Mouse (Mus musculus) left cerebral cortex, adult 11 months (tissue): ENCODE results near the gene Slx4ip.

Experiments used
- DNase-seq: peaks from one replicate; pipeline ENCODE4 v3.0.0; 2022; ENCODE audit warnings: low spot score

The Slx4ip gene

DNA sequence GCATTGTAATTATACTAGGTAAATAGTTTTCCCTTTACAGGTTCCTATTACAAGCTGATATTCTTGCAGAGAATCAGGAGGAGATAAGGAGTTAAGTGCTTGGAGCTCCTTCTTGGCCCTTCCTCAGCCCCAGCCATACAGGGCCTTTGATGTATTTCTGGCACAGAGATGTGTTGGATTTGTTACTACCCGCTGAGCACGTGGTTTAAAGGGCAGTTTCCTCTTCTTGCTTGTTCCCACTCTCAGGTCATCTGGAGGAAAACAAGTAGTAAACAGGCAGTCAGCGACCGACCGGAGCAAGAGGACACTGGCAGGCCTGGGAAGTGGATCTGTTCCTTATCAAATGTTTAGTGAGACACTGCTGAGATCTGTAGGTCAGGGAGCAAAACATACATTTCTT is 56.9 kb downstream of the Slx4ip start:
- no peak for DNase-seq

GRCm38 (mm10) chr2:136952238-136952637 is 61.2 kb downstream of the Slx4ip start:
- no peak for DNase-seq

- no peak for DNase-seq
These were observed 64.9 kb downstream of the Slx4ip start for GRCm38 (mm10) chr2:136955726-136956571.

- DNase-seq, result no peak
These were observed 67.7 kb downstream of the Slx4ip start for GRCm38 (mm10) chr2:136958697-136959096.

DNA sequence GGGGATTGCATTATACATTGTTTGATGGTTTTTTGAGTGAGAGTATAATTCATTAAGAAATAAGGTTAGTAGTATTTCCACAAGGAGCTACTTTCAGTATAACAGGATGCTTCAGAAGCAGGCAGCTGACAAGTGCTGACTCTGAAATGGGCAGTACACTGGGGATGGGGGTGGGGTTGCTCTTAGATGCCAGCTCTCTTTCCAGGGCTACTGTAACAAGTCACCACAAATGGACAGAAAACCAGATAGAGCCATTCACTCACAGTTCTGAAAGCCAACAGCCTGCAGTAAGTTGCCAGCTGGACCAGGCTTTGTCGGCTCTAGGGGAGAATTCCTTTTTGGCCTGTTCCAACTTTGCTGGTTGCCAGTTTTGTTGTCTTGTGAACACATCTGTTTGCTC is 84.8 kb downstream of the Slx4ip start:
- DNase-seq, result no peak

- DNase-seq, result no peak
These were observed 88.2 kb downstream of the Slx4ip start for GRCm38 (mm10) chr2:136979056-136979772.

DNA sequence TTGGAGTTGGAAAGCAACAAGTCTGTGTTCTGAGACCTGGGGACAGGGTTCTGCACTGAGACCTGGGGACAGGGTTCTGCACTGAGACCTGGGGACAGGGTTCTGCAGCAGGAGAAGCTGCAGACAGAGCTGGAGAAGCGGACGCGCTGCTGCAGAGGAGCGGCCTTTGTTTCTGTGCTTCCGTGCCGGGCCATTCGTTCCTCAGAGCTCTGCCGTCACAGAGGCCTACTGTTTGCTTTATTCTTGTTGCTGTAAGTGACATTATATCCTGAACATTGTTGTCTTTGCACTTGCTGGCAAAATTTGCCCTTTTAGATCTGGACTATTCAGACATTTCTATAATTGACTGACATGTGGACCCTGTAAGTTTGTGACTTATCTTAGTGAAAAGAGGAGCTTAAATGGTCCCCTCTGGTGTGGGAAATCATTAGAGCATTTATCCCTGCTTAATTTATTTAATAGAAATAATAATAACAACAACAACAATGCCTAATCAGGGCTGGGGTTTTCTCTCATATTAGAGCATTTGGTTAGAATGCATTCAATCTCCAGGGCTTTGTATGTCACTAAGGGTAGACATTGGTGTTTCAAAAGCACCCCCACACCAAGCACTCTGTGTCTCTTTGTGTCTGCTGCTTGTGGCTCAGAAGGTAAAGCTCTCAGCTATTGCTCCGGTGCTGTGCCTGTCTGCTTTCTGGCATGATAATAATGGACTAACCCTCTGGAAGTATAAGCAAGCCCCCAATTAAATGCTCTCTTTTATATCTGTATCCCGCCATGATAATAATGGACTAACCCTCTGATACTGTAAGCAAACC is 90.3 kb downstream of the Slx4ip start:
- no peak for DNase-seq

DNA sequence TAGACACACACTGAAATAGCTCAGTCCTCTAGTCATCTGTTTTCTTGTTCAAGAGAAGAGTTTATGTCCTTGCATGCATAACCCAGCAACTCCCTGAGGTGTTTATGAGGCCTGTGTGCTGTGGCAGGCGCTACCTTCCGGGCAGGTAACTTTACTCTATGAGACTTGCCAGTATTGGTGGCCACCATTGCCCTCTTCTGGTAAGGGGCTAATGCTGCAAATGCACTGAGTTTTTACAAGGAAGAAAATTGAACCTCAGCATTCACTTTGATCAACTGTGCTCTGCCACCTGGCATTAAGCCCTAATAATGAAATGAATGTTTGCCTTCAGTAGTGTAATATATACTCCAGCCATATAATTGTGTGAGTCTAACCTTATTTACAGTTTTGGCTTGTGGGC is 92.9 kb downstream of the Slx4ip start:
- no peak for DNase-seq

DNA sequence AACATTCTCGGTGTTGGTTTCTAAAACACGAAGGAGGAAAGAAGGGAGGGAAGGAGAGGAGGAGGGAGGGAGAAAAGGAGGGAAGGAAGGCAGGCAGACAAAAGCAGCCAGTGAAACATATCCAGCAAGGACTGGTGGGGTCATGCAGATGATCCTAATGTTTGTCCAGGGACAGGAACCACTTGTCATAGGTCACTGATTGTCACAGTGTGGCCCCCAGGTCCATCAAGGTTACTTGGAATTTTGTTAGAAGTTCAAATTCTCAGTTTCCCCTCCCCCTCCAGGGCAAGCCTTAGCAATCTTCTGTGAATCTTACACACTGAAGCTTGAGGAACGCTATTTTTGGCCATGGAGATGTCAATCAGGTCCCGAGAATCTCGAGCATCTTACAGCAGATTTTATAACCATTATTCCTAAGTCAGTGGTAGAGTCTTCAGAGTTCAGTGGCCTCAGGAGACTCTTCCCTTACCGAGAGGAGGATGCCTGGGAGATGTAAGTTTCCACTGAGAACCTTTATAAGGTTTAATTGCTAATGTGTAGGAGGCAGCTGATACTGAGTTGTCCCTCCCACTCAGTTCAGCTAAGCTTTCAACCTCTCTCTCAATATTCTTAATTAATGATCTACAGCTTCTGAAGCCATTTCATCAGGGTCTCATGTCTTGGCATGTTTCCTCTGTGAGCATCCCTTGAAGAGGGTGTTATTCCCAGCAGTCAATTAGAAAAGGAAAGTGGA is 95.1 kb downstream of the Slx4ip start:
- DNase-seq, result no peak

- no peak for DNase-seq
These were observed 102.1 kb downstream of the Slx4ip start for GRCm38 (mm10) chr2:136993116-136993515.

DNA sequence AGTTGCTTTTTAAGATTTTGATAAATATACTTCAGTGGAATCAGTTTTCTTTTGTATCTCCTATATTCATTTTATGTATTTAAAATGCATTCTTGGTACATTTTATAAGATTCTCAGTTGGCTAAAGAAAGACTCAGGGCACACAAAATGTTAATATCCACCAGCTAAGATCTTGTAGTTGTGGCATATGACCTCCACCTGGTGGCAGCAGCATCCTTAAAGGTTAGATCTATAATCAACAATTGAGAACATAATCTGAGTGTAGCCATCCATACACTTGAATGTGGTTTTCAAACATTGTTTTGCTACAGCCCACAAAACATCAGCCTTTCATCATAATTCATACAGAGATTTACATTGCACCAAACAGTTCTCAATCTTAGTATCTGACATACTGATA is 106.1 kb downstream of the Slx4ip start:
- DNase-seq, result no peak

DNA sequence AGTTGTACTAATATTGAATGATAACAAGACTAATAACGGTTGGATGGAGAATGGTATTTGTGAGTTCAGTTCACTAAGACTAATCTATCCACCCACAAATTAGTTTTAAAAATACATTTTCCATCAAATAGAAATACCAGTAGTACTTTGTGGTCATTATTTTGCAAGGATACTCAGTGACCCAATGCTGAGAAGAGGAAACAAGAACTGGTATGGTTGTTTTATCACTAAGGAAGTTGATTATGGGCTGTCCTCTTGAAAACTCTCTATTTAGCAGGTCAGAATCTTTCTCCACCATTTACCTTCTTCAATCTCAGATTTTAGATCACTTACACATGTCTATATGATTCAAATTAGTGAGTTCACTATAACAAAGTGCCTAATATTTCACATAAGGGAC is 111.0 kb downstream of the Slx4ip start:
- no peak for DNase-seq

- no peak for DNase-seq
These were observed 115.6 kb downstream of the Slx4ip start for GRCm38 (mm10) chr2:137006656-137007055.

DNA sequence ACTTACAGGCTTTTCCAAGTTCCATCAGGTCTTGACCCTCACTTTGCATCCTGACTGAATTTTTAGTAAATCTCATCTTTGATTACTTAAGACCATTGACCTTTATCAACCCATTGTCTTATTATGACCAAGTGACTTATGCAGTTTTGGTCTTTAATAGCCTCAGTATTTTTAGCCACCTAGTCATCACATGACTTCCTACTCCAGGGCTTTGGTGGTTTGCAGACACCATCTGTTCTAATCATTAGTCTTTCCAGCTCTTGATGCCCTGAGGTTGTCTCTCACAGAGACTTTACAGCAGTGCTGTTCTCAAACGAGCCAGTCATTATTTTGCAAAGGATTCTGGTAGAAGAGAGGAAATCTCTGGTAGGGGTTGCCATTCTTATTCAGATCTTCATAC is 121.0 kb downstream of the Slx4ip start:
- no peak for DNase-seq

DNA sequence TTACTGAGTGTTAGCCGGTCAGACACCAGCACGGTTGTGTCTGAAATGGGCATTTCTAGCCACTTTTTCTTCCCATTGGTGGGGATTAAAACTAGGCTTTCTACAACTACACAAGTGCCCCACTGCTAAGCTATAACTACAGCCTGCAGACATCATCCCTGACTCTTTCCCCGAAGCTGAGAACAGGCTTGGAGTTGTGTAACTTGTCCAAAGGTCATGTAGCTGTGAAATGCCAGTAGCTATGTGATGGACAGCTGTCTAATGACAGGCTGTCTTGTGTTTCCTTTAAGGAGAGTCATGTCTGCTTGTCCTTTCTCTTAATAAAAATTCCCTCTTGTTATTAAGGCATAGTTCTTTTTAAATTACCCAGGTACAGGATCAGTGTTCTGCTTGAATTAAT is 122.1 kb downstream of the Slx4ip start:
- DNase-seq, result no peak

DNA sequence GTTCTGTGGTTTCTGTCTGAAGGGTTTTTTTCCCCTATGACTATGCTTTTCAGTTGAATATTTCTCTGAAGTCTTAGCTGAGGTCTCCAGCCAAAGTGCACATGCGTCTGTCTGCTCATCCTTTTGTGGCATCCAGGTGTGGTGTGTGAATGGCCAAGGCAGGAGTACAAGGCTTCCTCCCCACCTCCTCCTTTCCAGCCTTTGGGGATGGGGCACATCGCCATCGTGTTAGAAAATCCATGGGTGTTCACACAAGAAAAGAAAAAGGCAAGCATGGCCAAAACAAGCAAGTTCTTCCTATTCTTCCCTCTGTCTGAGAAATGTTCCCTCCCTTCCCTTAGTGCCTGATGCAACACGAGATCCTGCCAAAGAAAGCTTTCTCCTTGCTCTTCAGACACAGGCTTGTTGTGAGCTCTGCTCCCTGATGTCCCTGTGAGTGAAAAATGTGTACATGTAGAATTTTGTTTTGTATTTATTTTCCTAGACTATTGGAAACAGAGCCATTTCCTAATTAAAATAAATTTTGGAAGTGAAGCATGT is 122.9 kb downstream of the Slx4ip start:
- DNase-seq, result no peak

DNA sequence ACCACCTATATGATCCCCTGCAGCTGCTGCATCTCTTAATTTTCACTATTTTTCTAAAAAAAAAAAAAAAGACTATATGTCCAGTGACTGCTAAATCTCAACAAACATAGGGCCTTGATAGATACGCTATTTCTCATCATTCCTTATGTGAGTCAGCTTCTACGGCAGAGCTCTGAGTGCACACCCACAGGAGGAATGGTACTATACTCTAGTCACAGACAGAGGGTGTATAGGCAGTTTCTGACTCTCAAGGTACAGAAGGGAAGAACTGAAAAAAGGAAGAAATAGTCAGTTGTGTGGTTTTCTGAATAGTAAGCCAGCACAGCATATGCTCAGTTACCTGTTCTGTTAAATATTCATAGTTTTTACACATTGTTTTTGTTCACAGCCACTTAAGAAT is 123.4 kb downstream of the Slx4ip start:
- DNase-seq, result no peak

GRCm38 (mm10) chr2:137044122-137044521 is 153.1 kb downstream of the Slx4ip start:
- no peak for DNase-seq

DNA sequence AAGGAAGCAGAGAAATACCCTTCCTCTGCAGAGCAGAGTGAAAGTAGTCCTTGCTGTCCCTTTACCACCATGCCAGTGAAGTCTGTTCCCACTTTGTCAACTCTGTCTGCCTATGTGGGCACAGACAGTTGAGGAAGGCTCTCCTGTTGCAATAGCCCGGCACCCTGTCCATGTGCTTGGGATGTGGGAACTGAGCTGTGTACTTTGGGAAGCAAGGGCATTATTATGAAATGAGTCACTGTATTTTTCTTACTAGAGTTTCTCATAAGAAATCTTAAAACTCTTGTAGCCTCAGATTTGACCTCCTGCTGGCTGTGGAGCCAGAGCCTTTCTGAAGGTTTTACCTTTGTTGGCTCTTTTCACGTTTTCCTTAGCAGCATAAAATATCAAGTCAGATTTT is 158.3 kb downstream of the Slx4ip start:
- no peak for DNase-seq

DNA sequence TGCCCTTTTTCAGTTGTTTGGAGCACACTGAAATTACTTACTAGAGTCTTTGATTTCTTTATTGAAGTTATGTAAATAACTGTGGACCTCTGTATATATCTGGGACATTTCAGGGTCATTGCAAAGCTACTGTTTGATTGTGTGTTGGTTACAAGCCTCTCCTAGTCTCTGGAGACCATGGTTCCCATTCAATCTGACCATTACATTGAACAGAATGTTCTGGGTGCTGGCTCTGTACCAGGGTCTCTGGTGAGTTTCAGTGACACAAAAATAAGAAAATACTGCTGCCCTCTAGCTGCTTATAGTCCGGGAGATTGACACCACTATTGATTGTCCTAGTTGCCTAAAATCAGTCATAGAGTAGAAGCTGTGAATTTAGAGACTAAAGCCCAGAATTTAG is 158.9 kb downstream of the Slx4ip start:
- DNase-seq, result no peak

DNA sequence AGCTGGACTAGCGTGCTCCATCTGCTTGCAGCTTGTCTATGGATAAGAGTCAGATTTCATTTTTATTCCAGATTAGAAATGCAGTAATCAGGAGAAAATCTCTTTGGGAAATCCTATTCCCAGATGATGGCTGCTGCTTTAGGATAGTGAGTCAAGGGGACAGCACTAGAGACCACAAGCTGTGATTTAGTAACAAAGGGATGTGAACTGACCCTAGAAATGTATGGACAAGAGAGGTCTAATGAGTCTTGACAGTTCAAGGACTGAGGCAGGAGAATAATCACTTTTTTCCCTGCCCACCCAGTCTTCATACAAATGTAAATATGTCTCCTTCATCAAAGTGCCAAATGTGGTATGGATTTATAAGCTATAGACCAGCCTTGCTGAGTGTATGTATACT is 172.8 kb downstream of the Slx4ip start:
- DNase-seq, result no peak

GRCm38 (mm10) chr2:137064513-137064912 is 173.5 kb downstream of the Slx4ip start:
- DNase-seq, result no peak
